Mouse (Mus musculus) left cerebral cortex, adult 18-20 months (tissue): ENCODE measurements around the gene Pou1f1. TPM values are rescaled to one million over a fixed set of nuclear protein-coding genes. Genes with fewer than 3 reads are reported as not detected.

ENCODE experiments used
- DNase-seq, 2 experiments: peaks; one replicate each; pipeline ENCODE4 v3.0.0; 2021 to 2022; ENCODE audit warnings: low spot score in 2 of 2, mixed read lengths in 1 of 2
- total RNA-seq, 2 experiments: library from RNA; stranded (reverse); gene quantifications; 2 replicates each; pipeline ENCODE4 v1.2.3; 2021

Pou1f1 gene
- total RNA-seq, 2 experiments from 2014 or later, result not detected

DNA sequence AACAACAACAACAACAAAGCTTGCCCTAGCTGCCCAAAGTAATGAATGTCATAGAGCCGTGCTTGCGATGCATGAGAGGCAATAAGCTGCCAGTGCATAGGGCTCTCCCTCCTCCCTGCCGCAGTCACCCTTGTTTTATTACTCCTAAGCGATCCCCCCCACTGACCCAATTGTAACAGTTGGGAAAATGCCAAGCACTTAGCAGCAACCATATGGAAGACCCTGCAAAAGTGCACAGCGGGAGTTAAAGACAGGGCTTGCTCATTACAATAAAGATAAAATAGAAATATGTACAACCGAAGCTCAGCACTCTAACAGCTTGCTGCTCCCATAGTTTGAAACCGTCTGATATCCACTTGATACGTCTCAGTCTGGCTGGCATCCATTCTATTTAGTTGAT lies 44.0 kb downstream of the Pou1f1 start:
- DNase-seq, result no peak

GRCm38 (mm10) chr16:65564951-65565350 lies 44.6 kb downstream of the Pou1f1 start:
- DNase-seq, result no peak

DNA sequence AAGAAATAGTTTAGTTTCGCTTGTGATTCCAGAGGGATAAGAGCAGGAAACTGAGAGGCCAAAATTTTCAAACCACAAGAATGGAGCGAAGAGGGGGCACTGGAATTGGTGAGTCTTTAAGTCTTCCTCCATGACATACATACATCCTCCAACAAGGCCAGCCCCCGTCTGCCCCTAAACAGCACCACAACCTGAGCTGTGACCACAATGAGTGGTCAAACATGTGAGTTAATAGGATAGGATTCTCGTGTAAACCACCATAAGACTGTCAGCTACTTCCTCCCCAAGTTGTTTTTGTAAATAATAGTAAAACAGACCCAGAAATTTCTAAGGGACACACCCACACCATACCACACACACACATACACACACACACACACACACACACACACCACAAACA lies 48.5 kb downstream of the Pou1f1 start:
- no peak for DNase-seq

GRCm38 (mm10) chr16:65577298-65578029 lies 57.2 kb downstream of the Pou1f1 start:
- no peak for DNase-seq

Other genes with a start within 250 kb of the Pou1f1 start
- gene Chmp2b, start 42.2 kb downstream of the Pou1f1 start, total RNA-seq, result 10 to 100 TPM; 62.6 to 63.1 TPM